Mouse (Mus musculus) stomach, embryonic 16.5 days (tissue): ENCODE measurements around the gene Adgrd1. TPM values are rescaled to one million over a fixed set of nuclear protein-coding genes. Genes with fewer than 3 reads are reported as not detected.
A peak's percentile ranks its signal among the peaks of the same experiment; 100 is the strongest.

Experiments used
- ATAC-seq: fragments of 200-750 bp; cut with Nextera tagmentation; 2 replicates; pipeline ENCODE4 v1.8.0; 2017; ENCODE audit warnings: moderate number of reproducible peaks, moderate TSS enrichment; ENCODE audit not compliant: insufficient read depth, low FRiP score
- H3K27ac ChIP-seq: fragments of 300-500 bp; sonication (generic); 2 replicates; pipeline ENCODE4 v1.5.1; 2014; ENCODE audit warnings: low read length
- H3K27me3 ChIP-seq: fragments of 300-500 bp; sonication (generic); 2 replicates; pipeline ENCODE4 v1.6.1; 2014; ENCODE audit warnings: low read length, control low read depth, mixed read lengths; ENCODE audit not compliant: control insufficient read depth, insufficient read depth
- H3K36me3 ChIP-seq: fragments of 300-500 bp; sonication (generic); 2 replicates; pipeline ENCODE4 v1.6.1; 2014; ENCODE audit warnings: low read length; ENCODE audit not compliant: control insufficient read depth, insufficient read depth
- H3K4me1 ChIP-seq: fragments of 300-500 bp; sonication (generic); 2 replicates; pipeline ENCODE4 v1.6.1; 2014; ENCODE audit warnings: low read length, control low read depth, mixed read lengths; ENCODE audit not compliant: control insufficient read depth, insufficient read depth
- H3K4me2 ChIP-seq: fragments of 300-500 bp; sonication (generic); 2 replicates; pipeline ENCODE4 v1.6.1; 2014; ENCODE audit warnings: low read depth, low read length, mixed read lengths
- H3K4me3 ChIP-seq: fragments of 300-500 bp; sonication (generic); replicated peaks from 2 replicates; pipeline ENCODE4 v1.5.1; 2014; ENCODE audit warnings: mild to moderate bottlenecking, low read length
- H3K9ac ChIP-seq: fragments of 300-500 bp; sonication (generic); 2 replicates; pipeline ENCODE4 v1.6.1; 2014; ENCODE audit warnings: low read length
- H3K9me3 ChIP-seq: fragments of 300-500 bp; sonication (generic); replicated peaks from 2 replicates; pipeline ENCODE4 v1.6.1; 2016; ENCODE audit warnings: low read length, control low read depth; ENCODE audit not compliant: control insufficient read depth
- WGBS: fragments of 180-500 bp; shearing (Covaris S2); extraction: QIAGEN DNeasy Blood & Tissue Kit; methylation state at CpG from one replicate; pipeline ENCODE4 v1.1.7; 2014; 5-methylcytosine and 5-hydroxymethylcytosine counted together
- polyA plus RNA-seq: library from polyadenylated mRNA; unstranded; fragments of >200 nt; fragmentation: Nextera tagmentation; extraction: Ambion mirVana; gene quantifications from 2 replicates; pipeline ENCODE4 v1.2.1, GENCODE M21; 2015

Adgrd1 gene
- polyA plus RNA-seq, 1 experiment from 2014 or later, result 4.9 TPM

DNA sequence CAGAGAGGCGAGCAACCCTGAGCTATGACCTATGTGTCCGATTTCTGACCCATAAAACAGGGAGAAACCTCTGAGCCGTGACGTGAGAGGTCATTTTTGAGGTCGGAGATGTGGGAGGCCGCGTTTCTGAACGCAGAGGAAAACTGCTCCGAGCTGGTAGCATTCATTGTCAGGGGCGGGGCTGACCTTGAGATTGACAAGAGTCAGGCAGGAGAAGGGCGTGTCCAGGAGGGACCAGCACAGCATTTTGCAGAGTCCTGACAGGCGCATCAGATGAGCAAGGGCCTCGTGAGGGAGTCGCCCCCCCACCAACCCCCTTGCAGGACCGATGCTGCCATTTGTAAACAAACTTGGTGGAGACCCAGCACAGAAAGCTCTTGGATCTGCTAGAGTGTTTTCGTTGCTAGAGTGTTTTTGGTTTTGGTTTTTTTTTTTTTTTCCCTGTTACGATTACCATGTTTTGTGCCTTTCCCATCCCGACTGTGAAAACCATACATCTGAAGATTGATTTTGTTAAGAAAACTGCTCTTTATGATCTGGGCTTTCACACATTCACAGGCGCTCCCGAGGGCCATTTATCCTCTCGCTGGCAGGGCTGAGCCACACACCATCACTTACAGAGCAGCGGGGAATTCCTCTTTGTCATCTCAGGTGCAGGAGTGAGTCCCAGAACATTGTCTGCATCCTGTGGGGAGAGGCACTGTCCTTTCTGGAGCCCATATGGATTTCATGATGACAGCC is 121.1 kb downstream of the Adgrd1 start:
- no peaks in the 10 kb centered on the region for H3K36me3 ChIP-seq
- no peaks in the 10 kb centered on the region for H3K4me1 ChIP-seq
- no peak overlapping the region for H3K9ac ChIP-seq
- H3K4me2 ChIP-seq, result peak overlapping the region; percentile 23; the same call in 1 of the 2 replicates
- WGBS, result 8% methylated on average over 22 of the region's 22 CpGs
- no peak for ATAC-seq
- H3K27me3 ChIP-seq, result no peaks in the 10 kb centered on the region
- H3K9me3 ChIP-seq, result no peaks in the 10 kb centered on the region
- no peak overlapping the region for H3K27ac ChIP-seq
- no peak overlapping the region for H3K4me3 ChIP-seq

DNA sequence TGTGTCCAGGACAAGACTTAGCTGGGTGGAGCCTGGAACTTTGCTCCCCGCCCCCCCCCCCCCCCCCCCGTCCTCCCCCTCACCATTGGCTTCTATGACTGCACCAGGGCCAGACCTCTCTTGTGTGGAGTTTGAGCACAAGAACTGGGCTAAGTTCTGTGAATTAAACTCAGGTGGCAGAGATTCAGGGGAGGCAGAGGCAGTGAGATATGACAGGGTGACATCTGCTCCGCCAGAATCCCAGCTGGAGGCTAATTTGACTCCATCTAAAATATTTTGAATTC is 121.6 kb downstream of the Adgrd1 start:
- H3K27ac ChIP-seq, result no peak overlapping the region
- no peaks in the 10 kb centered on the region for H3K4me1 ChIP-seq
- H3K4me3 ChIP-seq, result no peak overlapping the region
- H3K36me3 ChIP-seq, result no peaks in the 10 kb centered on the region
- no peak overlapping the region; the same call in 1 of the 2 replicates for H3K4me2 ChIP-seq
- 9% methylated on average over 3 of the region's 3 CpGs for WGBS
- H3K9ac ChIP-seq, result no peak overlapping the region
- no peaks in the 10 kb centered on the region for H3K27me3 ChIP-seq
- ATAC-seq, result no peak
- H3K9me3 ChIP-seq, result no peaks in the 10 kb centered on the region

DNA sequence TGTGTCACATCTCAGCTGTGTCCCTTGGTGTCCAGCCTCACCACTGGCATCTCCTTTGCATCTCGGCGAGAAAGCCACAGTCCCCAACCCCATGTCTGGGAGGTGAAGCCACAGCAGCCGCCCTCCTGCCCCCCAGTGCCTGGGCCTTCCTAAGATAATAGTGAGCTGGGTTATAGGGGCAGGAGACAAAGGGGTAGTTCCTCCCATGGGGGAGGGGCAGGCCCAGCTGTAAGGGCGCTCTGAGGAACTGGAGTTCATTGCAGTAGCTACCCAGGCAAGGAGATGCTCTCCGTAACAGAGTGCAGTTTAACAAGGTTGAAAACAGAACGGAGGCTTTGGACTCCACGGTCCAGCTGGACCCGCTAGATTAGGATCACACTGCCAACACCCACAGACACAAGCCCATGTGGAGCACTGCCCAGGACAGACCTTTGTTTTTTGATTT is 122.0 kb downstream of the Adgrd1 start:
- H3K4me2 ChIP-seq, result no peak overlapping the region
- WGBS, result 28% methylated on average over 8 of the region's 8 CpGs
- H3K36me3 ChIP-seq, result no peaks in the 10 kb centered on the region
- H3K4me3 ChIP-seq, result no peak overlapping the region
- no peaks in the 10 kb centered on the region for H3K9me3 ChIP-seq
- no peaks in the 10 kb centered on the region for H3K4me1 ChIP-seq
- ATAC-seq, result no peak
- no peak overlapping the region for H3K9ac ChIP-seq
- no peaks in the 10 kb centered on the region for H3K27me3 ChIP-seq
- H3K27ac ChIP-seq, result no peak overlapping the region

DNA sequence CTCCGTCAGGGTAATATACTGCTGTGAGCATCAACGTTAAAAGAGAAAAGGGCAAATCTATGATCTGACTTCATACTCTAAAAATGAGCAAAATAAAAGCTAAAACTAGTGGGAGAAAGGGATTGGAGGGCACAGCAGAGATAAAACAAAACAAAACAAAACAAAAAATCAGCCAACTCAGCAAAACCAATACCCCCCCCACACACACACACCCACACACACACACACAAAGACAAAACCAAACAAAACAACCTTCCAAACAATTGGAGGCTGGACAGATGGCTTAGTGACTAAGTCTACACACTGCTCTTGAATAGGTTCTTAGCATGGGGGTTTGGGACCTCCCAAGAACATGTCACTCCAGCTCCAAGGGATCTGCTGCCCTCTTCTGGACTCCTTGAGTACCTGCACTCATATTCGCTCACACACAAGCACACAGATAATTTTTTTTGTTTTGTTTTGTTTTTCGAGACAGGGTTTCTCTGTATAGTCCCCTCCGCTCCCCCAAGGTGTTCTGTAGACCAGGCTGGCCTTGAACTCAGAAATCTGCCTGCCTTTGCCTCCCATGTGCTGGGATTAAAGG is 122.7 kb downstream of the Adgrd1 start:
- no peaks in the 10 kb centered on the region for H3K4me1 ChIP-seq
- no peaks in the 10 kb centered on the region for H3K9me3 ChIP-seq
- H3K27me3 ChIP-seq, result no peaks in the 10 kb centered on the region
- H3K9ac ChIP-seq, result no peak overlapping the region
- 84% methylated on average over 5 of the region's 5 CpGs for WGBS
- H3K4me3 ChIP-seq, result no peak overlapping the region
- H3K27ac ChIP-seq, result no peak overlapping the region
- no peak for ATAC-seq
- H3K4me2 ChIP-seq, result no peak overlapping the region
- no peaks in the 10 kb centered on the region for H3K36me3 ChIP-seq

DNA sequence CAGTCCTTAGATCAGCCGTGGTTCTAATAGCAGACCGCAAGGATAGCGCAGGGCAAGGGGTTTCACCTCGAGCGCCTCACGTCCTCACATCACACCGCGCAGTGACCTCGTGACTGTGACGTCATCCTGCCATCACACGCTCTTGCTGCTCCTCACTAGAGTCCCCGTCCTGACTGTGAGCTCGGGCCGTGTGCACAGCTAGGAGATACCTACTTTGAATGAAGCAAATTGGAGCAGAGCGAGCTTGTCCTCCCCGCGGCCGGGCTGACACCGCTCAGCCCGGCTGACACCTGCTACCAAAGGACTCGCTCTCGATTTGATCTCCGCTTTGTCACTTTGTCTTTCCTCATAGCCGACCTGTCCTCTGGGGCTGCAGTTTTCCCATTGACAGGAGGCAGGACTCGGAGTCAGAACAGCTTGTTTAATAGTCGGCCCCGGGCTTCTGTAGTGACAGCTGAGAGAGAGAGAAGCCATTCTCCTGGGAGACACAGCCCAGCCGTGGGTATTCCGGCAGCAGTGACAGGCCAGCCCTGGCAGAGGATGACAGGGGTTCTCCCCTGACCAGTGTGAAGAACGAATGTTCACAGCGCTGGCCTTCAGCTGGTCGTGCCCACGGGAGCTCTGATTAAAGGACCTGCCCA is 129.4 kb downstream of the Adgrd1 start:
- H3K4me3 ChIP-seq, result no peak overlapping the region
- WGBS, result 72% methylated on average over 33 of the region's 33 CpGs

DNA sequence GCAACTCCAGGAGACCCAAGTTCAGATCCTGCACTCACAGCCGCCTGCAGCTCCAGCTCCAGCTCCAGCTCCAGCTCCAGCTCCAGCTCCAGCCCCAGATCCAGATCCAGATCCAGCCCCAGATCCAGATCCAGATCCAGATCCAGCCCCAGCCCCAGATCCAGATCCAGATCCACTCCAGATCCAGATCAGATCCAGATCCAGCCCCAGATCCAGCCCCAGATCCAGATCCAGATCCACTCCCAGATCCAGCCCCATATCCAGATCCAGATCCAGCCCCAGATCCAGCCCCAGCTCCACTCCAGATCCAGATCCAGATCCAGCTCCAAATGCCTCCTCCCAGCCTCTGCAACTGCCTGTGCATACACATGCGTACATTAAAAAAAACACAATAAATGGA is 131.6 kb downstream of the Adgrd1 start:
- no peak overlapping the region for H3K9ac ChIP-seq
- no peaks in the 10 kb centered on the region for H3K27me3 ChIP-seq
- no peaks in the 10 kb centered on the region for H3K9me3 ChIP-seq
- no peak for ATAC-seq
- no peaks in the 10 kb centered on the region for H3K4me1 ChIP-seq
- H3K4me3 ChIP-seq, result no peak overlapping the region
- H3K27ac ChIP-seq, result no peak overlapping the region
- no peak overlapping the region for H3K4me2 ChIP-seq
- H3K36me3 ChIP-seq, result no peaks in the 10 kb centered on the region
- 80% methylated on average over 2 of the region's 2 CpGs for WGBS

More for the DNA sequence above, 129.4 kb downstream of the Adgrd1 start:
- H3K4me2 ChIP-seq, result no peak overlapping the region
- no peak overlapping the region for H3K9ac ChIP-seq
- no peaks in the 10 kb centered on the region for H3K4me1 ChIP-seq
- H3K27ac ChIP-seq, result no peak overlapping the region
- no peak for ATAC-seq
- no peaks in the 10 kb centered on the region for H3K9me3 ChIP-seq
- H3K27me3 ChIP-seq, result no peaks in the 10 kb centered on the region
- H3K36me3 ChIP-seq, result no peaks in the 10 kb centered on the region

DNA sequence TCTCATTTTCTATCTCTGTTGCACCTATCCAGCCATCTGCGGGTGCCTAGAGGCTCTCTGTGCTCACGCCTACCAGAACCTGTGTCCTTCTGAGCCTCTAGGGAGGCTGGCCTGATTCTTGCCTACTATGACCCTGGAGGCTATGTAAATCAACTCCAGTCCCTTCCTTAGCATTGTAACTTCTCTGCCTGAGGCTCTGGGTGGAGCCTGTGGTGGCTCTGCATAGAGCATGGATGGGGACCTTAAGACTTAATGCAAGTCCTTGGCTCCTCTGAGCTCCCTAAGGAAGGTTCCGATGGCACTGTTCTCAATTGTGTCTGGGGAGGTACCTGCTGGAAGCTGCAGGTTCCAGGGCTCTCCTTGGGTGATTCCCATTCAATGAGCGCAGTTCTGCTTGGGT is 136.8 kb downstream of the Adgrd1 start:
- H3K27me3 ChIP-seq, result no peaks in the 10 kb centered on the region
- no peak overlapping the region for H3K27ac ChIP-seq
- no peak for ATAC-seq
- 87% methylated on average over 4 of the region's 4 CpGs for WGBS
- H3K36me3 ChIP-seq, result no peaks in the 10 kb centered on the region
- H3K4me2 ChIP-seq, result no peak overlapping the region
- H3K9ac ChIP-seq, result no peak overlapping the region
- no peaks in the 10 kb centered on the region for H3K4me1 ChIP-seq
- no peak overlapping the region for H3K4me3 ChIP-seq
- H3K9me3 ChIP-seq, result no peaks in the 10 kb centered on the region

DNA sequence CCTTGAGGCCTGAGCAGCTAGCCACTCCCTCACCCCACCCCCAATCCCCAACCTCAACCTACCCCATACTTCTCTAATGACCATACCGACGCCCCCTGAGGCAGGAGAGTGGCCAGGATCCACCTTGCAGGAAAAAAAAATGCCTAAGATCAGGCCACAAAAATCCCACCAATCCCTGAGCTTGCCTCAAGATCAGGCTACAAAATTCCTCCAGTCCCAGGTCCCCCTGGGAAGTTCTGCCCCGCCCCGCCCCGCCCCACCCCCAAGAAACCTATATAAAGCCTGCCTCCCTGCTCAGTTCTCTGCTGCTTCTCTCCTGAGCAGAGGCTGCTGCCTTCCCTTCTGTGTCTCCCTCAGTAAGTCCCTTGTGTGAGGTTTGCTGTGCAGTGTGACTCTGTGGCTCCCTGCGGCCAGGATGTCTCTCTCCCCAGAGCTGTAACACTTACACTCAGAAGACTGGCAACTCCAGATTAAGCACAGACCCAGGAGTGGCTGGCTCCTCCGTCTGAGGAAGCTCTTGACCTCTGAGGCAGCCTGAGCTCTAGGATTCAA is 137.4 kb downstream of the Adgrd1 start:
- Histone ChIP-seq H3K27ac (no peak overlapping the region), H3K4me2 (no peak overlapping the region), H3K4me1 (no peaks in the 10 kb centered on the region), H3K9me3 (no peaks in the 10 kb centered on the region), H3K4me3 (no peak overlapping the region), H3K36me3 (no peaks in the 10 kb centered on the region), H3K27me3 (no peaks in the 10 kb centered on the region), H3K9ac (no peak overlapping the region)
- 78% methylated on average over 7 of the region's 7 CpGs for WGBS
- ATAC-seq, result no peak

DNA sequence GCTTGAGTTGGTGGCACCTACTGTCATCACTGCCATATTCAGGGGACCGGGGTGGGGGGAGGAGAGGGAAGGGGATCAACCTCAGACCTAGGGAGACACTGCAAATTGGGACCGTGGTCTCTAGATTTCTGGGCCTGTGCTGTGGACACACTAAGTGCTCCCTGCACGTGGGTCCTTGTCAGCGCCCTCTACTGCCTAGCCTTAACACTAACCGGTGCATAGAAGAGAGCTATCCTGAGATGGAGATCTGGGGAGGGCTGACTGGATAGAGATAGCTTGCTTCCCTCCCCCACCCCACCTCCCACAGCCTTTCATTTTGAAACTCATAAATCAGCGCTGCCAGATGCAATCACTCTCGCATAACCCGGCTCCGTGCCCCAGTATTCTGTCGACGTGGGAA is 139.8 kb downstream of the Adgrd1 start:
- 73% methylated on average over 11 of the region's 11 CpGs for WGBS
- no peak for ATAC-seq
- Histone ChIP-seq H3K9me3 (no peaks in the 10 kb centered on the region), H3K36me3 (no peaks in the 10 kb centered on the region), H3K4me2 (no peak overlapping the region), H3K4me3 (no peak overlapping the region), H3K27ac (no peak overlapping the region), H3K27me3 (no peaks in the 10 kb centered on the region), H3K4me1 (no peaks in the 10 kb centered on the region), H3K9ac (no peak overlapping the region)
